Mouse (Mus musculus) erythroid progenitor cell, adult 5-6 weeks (primary cell): ENCODE results near the gene Megf11. TPM values are rescaled to one million over a fixed set of nuclear protein-coding genes. Genes with fewer than 3 reads are reported as not detected.
"Not testable (repeated sequence)": the region's sequence is repeated elsewhere in the genome, so short reads cannot be mapped to it uniquely, and the experiment has no call there.

Source experiments
- ATAC-seq: replicated peaks from 2 replicates; pipeline ENCODE4 v1.8.0; 2016; ENCODE audit warnings: moderate number of reproducible peaks, mild to moderate bottlenecking, moderate TSS enrichment, inconsistent platforms; ENCODE audit not compliant: poor library complexity, low FRiP score, severe bottlenecking
- total RNA-seq, 2 experiments: library from RNA; stranded (forward) in 1 of 2; stranded (reverse) in 1 of 2; fragments of 150-400 nt in 1 of 2; fragments of 186-747, 209-891 nt in 1 of 2; gene quantifications; 2 replicates each; pipeline versions ENCODE4 v1.2.3 to v1.2.4; 2015 to 2017; ENCODE audit warnings: low replicate concordance in 2 of 2

Gene Megf11
- total RNA-seq, 2 experiments from 2014 or later: not detected

DNA sequence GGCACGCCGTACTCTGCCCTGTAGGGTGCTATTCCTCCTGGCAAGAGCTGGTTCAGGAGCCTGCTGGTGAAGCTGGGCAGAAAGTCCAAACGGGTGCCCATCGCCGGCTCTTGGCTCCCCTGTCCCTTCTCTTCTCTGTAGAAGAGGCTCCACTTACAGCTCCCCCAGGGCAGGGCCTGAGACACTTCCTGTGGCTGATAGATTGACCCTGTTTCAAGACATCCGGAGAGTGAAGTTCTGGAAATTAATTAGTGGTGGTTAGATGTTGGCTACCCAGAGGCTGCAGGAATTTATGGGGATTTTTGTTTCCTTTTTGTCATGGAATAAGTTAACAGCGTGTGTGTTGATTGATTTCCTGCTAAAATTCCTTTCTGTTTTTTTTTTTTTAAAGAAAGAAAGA is 72.2 kb downstream of the Megf11 start:
- no peak for ATAC-seq

DNA sequence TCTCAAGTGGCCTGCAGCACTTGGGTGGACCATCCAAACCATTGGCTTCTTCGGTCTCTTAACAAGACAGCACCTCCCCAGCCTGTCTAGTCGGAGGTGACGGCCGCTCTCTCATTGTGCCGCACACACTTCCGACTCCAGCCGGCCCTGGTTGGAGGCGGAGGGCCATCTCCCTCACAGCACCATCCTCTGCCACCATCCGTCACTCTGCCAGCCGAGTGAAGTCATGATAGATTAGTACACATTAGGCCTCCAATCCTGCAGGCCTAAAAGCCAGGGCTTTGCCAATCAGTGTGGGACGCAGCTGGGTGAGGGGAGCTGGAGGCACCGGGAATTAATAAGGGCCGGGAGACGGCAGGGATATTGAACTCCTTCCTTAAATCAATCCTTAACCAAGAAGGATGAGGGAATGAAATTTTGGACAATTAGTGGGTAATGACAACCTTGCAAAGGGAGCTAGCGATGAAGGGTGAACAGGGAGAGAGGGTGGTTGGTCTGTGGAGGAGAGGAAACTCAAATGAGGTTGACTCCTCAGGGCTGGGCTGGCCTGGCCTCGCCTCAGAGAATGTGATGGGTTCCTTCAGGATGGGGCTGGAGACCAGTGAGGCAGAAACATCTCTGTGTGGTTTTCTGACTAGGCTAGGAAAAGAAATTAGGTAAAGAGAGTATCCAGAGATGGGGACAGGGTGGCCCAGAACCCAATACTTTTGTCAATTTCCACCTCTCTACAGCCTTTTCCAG is 76.3 kb downstream of the Megf11 start:
- ATAC-seq: no peak

DNA sequence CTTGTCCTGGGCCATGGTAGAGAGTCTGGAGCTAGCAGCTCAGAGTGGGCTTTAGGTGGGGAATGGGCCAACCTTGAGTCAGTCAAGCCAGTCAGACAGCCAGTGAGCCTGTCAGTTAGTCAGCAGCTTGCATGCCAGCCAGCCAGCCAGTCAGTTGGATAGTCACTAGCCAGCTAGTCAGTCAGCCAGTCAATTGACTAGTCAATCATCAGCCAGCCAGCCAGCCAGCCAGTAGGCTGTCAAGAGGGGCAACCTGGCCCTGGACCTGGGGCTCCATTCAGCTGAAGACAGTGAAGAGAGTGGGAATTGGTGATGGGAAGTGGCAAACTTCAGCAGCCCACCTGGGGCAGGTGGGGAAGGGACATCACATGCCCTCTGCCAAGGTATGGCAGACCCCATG is 77.4 kb downstream of the Megf11 start:
- ATAC-seq: no peak

DNA sequence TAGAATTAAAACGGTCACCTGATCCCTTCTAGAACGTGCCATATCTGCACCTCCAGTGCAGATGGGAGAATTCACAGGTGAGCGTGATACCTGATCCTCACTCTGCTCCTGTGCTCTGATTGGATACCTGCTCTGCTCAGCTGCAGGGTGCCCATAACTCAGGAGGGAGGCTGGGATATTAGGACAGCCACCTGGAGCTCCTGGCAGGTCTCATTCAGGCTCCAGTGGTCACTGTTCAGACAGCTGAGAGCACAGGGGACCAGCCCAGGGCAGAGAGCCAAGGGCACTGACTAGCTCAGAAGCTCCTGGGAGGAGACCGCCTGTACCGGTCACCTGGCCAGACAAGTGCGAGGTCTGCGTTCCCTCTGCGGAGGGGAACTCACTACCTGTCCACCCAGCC is 80.7 kb downstream of the Megf11 start:
- ATAC-seq: no peak

DNA sequence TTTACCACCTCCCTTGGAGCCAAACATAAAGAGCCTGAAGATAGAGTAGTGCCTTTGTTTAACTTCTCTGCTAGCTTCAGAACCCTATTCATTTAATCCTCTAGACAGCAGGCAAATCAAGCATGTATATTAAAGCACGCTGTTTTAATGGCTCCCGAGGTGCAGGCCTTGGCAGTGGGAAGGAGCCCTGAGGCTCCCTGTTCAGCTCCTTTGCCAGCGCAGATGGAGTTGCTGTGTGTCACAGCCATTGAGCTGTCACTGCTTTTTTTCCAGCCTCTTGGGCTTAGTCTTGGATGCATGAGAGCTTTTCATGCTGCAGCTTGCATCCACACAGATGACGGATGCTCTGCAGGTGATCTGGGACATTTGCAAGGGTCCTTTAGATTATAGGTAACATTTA is 81.1 kb downstream of the Megf11 start:
- ATAC-seq: no peak

DNA sequence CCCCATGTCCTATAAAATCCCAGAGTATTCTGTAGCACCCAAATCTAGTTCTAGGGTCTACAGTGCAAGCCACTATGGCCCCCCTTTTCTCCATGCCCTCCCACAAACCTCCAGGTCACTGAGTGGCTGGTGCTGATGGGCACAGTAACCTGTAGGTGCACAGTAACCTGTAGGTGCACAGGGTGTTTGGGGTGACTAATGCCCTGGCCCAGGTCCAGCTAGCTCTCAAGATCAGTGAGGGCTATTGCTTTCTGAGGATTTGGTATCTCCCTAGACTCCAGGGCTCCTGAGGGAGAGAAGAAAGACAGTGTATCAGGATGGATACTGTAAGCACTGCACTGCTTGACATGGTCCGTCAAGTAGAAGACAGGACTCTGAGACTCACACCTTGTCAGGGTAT is 85.4 kb downstream of the Megf11 start:
- no peak for ATAC-seq

DNA sequence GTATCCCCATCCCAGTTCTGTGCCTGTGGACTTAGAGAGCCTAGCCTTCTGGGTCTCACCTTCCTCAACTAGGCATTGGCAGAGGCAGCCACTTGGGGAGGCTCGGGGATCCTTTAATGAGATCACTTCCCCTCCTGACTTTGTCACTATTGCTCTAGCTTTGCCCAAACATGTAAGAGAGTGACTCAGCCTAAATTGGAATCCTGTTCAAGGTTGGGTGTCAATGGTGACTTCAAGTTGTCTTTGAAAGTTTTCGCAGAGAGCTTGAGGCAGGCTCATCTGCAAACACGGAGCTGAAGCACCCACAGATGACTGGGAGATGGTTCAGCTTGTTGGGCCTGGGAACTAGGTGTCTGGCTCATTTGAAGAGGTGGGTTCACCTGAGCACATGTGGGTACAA is 85.9 kb downstream of the Megf11 start:
- no peak for ATAC-seq

DNA sequence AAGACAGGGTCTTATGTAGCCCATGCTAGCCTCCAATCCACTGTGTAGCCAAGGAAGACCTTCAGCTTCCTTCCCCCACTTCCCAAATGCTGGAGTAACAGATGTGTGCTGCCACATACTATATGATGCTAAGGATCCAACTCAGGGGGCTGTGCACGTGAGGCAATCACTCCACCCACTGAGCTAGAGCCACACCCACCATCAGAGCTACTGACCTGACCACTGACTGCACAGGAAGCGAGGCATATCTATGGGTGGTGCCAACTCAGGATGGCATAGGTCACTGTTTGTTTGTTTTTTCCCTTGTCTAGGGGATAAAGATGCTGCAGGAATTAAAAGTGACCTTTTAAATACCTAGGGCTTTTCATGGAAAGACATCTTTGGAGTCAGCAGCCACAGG is 86.7 kb downstream of the Megf11 start:
- peak; percentile 87 for ATAC-seq

DNA sequence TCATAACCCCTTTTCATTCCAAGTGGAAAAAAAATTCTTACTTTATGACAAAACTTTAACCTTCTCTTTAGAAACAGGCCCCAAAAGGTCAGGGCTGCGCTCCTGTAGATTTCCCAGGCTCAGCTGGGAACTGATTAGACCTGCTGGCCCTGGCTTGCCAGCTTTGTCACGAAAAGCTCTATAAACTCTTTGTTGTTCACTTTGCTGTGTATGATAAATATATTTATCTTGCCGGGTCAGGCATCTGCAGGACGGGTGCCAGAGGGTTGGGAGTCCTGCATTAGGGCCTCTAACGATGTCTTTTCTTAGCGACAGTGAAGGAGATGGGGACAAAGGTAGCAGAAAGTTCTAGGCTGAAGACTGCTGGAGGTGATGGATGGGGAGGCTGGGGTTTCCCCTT is 87.3 kb downstream of the Megf11 start:
- ATAC-seq: peak; percentile 56

DNA sequence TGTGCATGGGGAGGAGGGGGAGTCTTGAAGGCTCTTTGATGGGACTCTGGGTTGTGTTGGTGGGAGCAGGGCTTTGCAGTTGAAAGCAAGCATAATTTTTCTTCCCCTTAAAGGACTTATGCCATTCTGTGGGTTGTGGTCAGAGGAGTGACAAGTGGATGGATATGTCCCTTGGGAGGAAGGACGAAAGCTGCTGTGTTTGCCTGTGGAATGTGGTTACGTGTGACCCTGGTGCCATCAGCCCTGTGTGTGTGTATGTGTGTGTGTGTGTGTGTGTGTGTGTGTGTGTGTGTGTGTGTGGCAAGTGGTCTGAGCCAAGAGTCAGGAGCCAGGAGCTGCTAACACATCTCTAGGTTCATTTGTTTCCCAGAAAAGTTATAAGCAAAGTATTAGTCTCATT is 87.7 kb downstream of the Megf11 start:
- ATAC-seq: no peak

DNA sequence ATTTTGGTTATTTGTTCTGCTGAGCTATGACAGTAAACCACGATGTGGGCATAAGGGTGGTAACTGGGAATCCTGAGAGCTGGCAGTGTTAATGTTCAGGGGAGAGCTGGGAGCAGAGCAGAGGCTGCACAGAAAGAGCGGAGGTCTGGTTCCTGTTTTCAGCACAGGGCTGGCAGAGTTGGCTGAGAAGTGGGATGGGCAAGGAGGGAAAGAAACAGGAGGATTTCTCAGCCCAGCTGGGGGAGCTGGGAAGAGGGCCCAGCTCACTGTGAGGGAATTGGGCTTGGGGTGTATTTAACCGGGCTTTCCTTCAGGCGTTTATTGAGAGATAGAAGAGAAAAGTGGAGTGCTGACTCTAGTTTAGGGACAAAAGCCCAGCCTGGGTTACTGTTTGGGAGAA is 88.3 kb downstream of the Megf11 start:
- no peak; the same call in 1 of the 2 replicates for ATAC-seq

DNA sequence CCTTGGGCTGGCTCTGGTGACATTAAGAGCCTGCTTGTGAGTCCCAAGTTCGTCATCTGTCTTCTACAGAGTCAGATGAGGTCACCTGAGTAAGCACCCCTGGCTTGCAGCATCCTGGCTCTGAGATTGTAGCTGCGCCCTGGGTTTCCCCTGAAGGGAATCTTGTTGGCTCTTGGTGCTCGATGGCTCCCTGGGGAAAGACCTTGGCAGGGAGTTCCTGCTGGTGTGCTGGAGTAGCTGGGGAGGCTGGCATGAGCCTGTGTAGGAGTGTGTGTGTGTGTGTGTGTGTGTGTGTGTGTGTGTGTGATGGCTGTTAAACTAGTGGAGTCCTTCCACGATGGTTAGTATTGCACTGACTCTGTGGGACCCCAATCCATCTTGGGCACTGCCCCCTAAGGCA is 88.7 kb downstream of the Megf11 start:
- no peak for ATAC-seq

DNA sequence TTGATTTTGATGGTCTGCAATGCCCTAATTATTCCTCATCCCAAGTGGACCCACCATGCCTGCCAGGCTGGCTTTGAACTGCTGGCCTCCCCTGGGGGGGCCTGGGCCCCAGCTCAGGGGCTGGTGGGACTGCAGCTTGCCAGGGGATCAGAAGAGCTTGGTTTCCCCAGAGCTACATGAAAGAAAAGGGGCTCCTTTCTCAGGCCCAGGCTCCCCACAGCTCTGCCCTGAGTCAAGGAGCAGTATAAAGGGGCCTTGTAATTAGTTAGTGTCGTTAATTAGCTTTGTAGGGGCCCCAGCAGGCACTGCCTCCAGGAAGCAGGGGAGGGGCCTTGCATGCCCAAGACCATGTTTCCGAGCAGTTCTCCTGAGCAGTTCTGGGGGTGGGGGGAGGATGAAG is 90.5 kb downstream of the Megf11 start:
- ATAC-seq: no peak

DNA sequence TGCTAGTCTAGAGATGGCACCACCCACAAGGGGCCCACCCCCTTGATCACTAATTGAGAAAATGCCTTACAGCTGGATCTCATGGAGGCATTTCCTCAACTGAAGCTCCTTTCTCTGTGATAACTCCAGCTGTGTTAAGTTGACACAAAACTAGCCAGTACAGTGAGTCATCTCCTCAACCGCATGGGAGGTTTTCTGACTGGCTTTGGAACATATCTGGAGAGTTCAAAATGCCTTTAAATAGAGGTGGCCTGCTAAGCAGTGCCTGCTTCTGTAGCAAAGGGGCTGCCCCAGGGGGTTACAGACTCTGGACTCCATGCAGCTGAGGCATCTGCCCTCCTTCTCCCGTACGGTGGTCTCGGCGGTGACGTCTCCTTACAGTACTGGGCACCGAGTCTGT is 92.0 kb downstream of the Megf11 start:
- ATAC-seq: not testable (repeated sequence)

DNA sequence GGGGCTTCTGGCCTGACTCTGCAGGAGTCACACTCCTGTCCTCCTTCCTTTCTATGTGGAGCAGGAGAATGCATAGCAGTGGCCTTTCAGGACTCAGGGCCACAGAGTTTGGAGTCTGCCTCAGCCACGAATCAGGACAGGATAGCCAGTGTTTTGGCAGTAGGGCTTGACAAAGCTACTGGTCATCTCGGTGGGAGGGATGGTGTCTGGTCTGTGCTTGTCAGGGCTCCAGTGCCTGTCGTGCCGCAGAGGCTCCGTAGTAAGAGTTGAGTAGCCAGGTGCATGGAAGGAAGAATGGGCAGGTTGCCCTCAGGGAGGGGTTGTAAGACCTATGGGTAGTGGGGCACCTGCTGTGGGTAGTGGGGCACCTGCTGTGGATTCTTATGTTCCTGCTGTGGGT is 96.7 kb downstream of the Megf11 start:
- no peak for ATAC-seq

DNA sequence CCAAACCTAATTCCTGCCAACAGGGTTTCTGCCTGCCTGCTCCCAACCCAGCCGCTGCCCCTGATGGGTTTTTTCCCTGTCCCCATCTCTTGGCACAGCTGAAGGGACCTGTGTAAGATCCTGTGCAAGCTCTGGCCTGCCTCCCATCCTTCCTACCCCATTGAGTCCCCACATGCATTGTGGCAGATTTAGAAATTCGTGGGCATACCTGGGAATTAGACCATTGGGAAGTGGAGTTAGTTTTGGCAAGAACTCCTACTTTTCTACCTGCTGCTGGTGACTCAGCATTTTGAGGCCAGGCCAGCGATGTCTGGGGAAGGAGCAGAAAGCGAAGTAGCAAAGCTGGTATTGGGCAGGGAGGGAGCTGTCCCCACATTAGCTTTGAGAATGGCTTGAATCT is 102.0 kb downstream of the Megf11 start:
- ATAC-seq: no peak

DNA sequence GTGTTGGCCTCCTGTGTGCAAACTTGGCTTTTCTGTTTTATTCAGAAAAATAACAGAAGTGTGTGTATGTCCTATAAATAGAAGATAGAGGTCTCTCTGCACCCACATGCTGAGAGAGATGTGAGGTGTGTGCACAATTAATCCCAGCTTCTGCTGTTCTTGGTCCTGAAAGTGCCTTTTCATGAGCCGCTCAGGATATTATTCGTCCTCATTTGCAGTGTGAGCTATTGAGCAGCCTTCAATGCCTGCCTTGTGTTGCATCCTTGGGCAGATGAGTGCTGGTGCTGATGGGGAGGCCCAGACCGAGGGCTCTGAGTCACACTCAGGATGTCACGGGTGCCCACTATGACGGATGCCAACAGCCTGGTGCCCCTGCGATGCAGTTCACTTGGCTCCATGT is 109.2 kb downstream of the Megf11 start:
- ATAC-seq: no peak

DNA sequence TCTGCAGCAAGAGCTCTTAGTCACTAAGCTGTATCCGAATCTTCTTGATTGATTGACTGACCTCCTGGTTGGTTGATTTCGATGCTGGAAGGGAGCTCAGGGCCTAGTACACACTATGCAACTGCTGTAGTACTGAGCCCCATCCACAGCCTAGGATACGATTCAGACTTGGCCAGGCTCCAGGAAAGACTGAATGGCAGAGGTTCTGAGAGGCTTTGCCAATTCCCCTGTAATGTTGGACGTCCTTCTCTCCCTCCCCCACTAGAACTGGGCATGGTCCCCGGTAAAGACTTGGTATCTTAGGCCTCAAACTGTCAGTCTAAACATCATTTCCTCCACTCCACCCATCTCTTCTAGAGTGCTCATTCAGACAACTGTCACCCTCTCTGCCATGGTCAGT is 113.5 kb downstream of the Megf11 start:
- ATAC-seq: no peak

DNA sequence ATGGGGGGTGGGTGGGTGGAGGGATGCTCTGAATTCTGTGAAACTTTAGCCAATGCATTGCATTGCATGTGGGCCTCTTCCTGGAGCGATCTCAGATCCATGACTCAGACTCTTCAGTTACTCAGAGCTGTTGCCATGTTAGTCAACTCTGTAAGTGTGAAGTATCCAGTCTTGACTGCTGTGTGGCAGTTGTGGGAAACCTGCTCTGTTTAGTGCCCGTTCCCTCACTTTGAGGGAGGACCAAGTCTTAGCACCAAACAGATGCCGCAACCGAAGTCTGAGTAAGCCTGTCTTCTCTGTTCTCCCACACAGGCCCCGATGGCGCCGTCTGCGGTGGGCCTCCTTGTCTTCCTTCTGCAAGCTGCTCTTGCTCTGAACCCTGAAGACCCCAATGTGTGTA is 115.8 kb downstream of the Megf11 start:
- no peak for ATAC-seq

DNA sequence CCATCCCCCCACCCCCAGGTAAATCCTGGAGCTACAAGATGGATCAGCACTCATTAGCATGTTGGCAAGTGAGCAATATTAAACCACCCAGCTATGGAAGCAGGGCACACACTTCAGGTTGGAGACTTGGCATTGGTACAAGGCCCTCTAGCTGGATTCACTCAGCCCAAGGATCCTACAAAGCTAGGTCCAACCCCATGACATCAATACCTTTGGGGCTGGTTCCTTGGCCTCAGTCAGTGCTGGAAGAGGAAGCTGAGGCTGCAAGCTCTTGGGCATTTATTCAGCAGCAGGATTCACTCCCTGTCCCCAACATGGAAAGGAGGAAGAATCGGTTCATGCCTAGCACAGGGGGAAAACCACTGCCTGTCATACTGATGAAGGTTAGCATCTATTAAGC is 118.6 kb downstream of the Megf11 start:
- no peak for ATAC-seq

DNA sequence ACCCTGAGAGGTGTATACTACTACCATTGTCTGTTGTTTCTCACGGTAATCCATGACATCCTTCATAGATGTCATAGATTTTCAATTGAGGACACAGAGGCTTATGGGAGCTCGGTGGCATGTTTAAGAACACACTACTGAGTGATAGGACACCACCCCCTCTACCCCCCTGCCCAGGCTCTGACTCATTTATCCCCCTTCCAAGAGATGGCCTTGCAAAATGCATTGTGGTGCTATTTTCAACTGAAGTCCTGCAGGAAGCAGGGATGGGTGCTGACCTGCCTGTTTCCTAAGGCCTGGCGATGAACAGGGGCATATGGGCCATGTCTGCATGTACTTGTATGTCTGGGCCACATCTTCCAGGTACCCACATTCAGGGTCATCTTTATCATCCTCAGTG is 119.0 kb downstream of the Megf11 start:
- no peak for ATAC-seq

DNA sequence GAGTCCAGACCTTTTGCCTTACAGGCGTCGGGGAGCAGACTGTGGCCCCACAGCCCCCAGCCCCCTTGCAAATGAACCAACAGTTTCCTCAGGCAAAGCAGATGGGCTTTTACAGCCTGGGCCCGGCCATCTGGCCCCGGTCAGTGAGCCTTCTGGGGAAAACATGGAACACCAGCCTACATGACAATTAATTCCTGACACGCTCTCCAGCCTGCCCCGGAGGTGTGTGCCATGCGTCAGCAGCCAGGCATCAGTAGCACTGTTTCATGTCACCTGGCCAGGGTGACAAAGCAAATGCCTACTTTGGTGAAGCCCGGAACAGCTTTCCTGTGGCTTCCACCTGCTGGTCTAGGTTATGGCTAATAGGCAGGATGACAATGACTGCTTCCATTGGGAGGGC is 119.5 kb downstream of the Megf11 start:
- ATAC-seq: no peak
